Mouse (Mus musculus): ENCODE measurements around the gene Arhgef5.
A peak's percentile ranks its signal among the peaks of the same experiment; 100 is the strongest.

Arhgef5 gene

DNA sequence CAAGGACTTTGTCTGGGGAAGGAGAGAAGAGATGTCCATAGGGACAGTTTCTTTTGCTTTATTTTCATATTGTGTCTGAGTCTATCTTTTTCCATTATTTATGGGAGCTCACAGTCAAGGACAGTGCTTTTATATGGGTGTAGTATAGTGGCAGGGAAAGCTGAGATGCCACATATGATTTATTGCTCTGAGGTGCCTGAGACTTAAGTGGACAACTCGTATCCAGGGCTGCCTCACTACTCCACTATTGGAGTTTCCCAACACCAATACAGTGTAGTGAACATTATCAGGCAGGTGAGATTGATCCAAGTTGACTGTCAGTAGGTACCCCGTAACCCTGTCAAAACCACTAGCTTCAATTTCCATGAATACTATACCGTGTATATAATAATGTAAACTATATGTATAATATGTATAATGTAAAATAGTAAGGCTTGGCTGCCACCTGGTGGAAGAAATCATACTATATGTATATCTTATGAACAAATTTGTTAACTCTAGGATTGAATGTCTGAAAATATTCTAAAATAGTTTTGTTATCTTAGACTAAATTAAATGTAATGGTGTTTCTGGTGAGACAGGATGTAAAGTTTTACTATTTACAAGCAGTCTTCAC is 70.3 kb downstream of the Arhgef5 start:
- DNase-seq = no peak

- peak; percentile 76 for DNase-seq
Measured at GRCm38 (mm10) chr6:43337491-43337961, 72.1 kb downstream of the Arhgef5 start.

GRCm38 (mm10) chr6:43338804-43339203 is 73.4 kb downstream of the Arhgef5 start:
- DNase-seq = no peak

All from lung, postnatal 10 days (tissue).